Mouse (Mus musculus) small intestine, adult 2 months (tissue): ENCODE results near the gene Cpne9.

Source experiments
- CTCF ChIP-seq: fragments of 200-500 bp; IDR thresholded peaks from 2 replicates; pipeline ENCODE4 v1.5.1; 2012; ENCODE audit warnings: low read depth, mild to moderate bottlenecking, control low read depth, inconsistent platforms, low read length, moderate library complexity, mixed read lengths; ENCODE audit not compliant: insufficient replicate concordance, insufficient read length; ENCODE audit errors: extremely low read depth
- POLR2A ChIP-seq: fragments of 200-500 bp; IDR thresholded peaks from 2 replicates; pipeline ENCODE4 v1.6.1; 2012; ENCODE audit warnings: low read depth, mild to moderate bottlenecking, control low read depth, inconsistent platforms, low read length, moderate library complexity

GRCm38 (mm10) chr6:113263531-113263930 is 18.6 kb upstream of the Cpne9 start:
- no peak for TF ChIP-seq CTCF
- no peak for TF ChIP-seq POLR2A
